ENCODE assay signal across 8 mouse cellular contexts in the genomic region with DNA sequence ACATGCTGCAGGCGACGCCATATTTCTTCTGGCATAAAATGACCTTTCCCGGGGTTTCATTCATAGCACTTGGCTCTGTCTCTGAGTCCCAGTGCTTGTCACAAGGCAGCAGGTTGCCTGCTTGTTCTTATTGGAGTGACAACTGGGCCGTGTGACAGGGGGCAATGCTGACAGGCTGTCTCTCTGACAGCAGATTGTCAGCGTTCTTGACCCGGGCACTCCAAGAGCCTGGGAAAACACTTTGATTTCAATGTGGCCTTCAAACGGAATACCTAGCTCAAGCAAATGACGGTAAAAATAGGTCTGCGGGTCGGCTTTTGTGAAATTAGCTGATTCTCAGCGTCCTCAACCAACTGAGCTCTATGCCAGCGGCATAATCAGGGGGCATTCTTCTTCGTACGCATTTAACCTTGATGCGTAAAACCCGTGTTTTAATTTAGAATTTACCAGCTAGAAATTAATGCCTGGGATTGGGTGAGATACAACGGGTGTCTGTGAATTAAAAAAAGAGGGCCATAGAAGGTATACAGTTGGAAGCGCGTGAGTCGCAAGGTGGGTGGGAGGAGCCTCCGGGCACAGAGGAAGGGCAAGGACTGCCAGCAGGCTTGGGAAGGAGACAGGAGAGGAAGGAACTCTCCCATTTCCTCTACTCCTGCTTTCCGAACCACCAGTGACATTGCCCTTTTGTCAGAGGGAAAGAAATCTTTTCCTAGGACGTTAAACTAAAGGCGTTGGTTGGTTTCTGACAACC. TPM values are rescaled to one million over a fixed set of nuclear protein-coding genes. Genes with fewer than 3 reads are reported as not detected.
A peak's percentile ranks its signal among the peaks of the same experiment; 100 is the strongest.
DNase-seq lines count a peak whose midpoint lies in the region; ATAC-seq and TF ChIP-seq lines count a peak whose summit lies in the region.

No protein-coding gene starts in this region.

- 43% methylated on average over 24 of the region's 24 CpGs for WGBS in lung, embryonic 16.5 days
- 50% methylated on average over 24 of the region's 24 CpGs for WGBS in lung, adult 2 months
- 42% methylated on average over 24 of the region's 24 CpGs for WGBS in forebrain, embryonic 13.5 days
- WGBS in neural tube, embryonic 13.5 days = 58% methylated on average over 24 of the region's 24 CpGs

- peak overlapping the region; percentile 38 for H3K4me2 ChIP-seq in lung, embryonic 16.5 days (ENCODE audit: low read depth, low read length)
- peak overlapping the region; percentile 44 for H3K4me2 ChIP-seq in forebrain, embryonic 13.5 days
- peak overlapping the region; percentile 39 for H3K4me2 ChIP-seq in neural tube, embryonic 13.5 days

- DNase-seq in lung, adult 2 months = no peak
- DNase-seq in kidney, adult 9 months = peak; percentile 34
- DNase-seq in frontal cortex, postnatal 36 days (ENCODE audit: low spot score in 2 of 2) = no peak
- no peak for DNase-seq in left cerebral cortex, adult 8-10 months (ENCODE audit: low spot score in 2 of 2)
- DNase-seq in adrenal gland, postnatal 10 days = no peak

- no peaks in the 10 kb centered on the region for H3K36me3 ChIP-seq in lung, embryonic 16.5 days (ENCODE audit: control insufficient read depth, insufficient read depth, low read length)
- H3K36me3 ChIP-seq in forebrain, embryonic 13.5 days (ENCODE audit: poor library complexity, severe bottlenecking) = no peaks in the 10 kb centered on the region
- no peaks in the 10 kb centered on the region for H3K36me3 ChIP-seq in neural tube, embryonic 13.5 days

- H3K4me1 ChIP-seq in lung, embryonic 16.5 days (replicated peaks; ENCODE audit: control insufficient read depth, insufficient read depth, low read length) = peaks cover 40% of the 10 kb centered on the region
- H3K4me1 ChIP-seq in lung, adult 2 months (ENCODE audit: control insufficient read depth, insufficient read depth, low read length) = peaks cover 14% of the 10 kb centered on the region
- H3K4me1 ChIP-seq in forebrain, embryonic 13.5 days = peaks cover 16% of the 10 kb centered on the region
- peaks cover 30% of the 10 kb centered on the region for H3K4me1 ChIP-seq in neural tube, embryonic 13.5 days (replicated peaks)

- peak overlapping the region; percentile 26 for H3K4me3 ChIP-seq in lung, embryonic 16.5 days (ENCODE audit: low read length)
- H3K4me3 ChIP-seq in lung, adult 2 months (replicated peaks; ENCODE audit: extremely low read depth, low read depth, low read length) = no peak overlapping the region
- peak overlapping the region; percentile 26 for H3K4me3 ChIP-seq in forebrain, embryonic 13.5 days
- H3K4me3 ChIP-seq in neural tube, embryonic 13.5 days = no peak overlapping the region

- peak; percentile 30; the same call in 1 of the 2 replicates for ATAC-seq in lung, embryonic 16.5 days (ENCODE audit: low read depth)
- peak; percentile 67 for ATAC-seq in forebrain, embryonic 13.5 days
- ATAC-seq in neural tube, embryonic 13.5 days (ENCODE audit: low read depth) = no peak; the same call in 1 of the 2 replicates

- no peak for TF ChIP-seq POLR2A in lung, adult 2 months (IDR thresholded peaks at IDR 0.05; ENCODE audit: borderline replicate concordance, extremely low read depth, low read depth, low read length)

- no peak for TF ChIP-seq CTCF in lung, adult 2 months (IDR thresholded peaks at IDR 0.05; ENCODE audit: insufficient read depth, low read length)

- H3K9ac ChIP-seq in lung, embryonic 16.5 days (ENCODE audit: low read length) = no peak overlapping the region
- peak overlapping the region; percentile 40; the same call in 1 of the 2 replicates for H3K9ac ChIP-seq in forebrain, embryonic 13.5 days
- no peak overlapping the region for H3K9ac ChIP-seq in neural tube, embryonic 13.5 days

- H3K27ac ChIP-seq in lung, embryonic 16.5 days (ENCODE audit: low read length) = 0 out of 2 replicates have a peak overlapping the region, but pooled peaks have one; percentile 2
- H3K27ac ChIP-seq in forebrain, embryonic 13.5 days = peak overlapping the region; percentile 7; the same call in 1 of the 2 replicates
- peak overlapping the region; percentile 56 for H3K27ac ChIP-seq in neural tube, embryonic 13.5 days (replicated peaks)

- H3K9me3 ChIP-seq in lung, embryonic 16.5 days (ENCODE audit: control insufficient read depth, low read length) = no peaks in the 10 kb centered on the region
- H3K9me3 ChIP-seq in forebrain, embryonic 13.5 days (replicated peaks) = no peaks in the 10 kb centered on the region
- H3K9me3 ChIP-seq in neural tube, embryonic 13.5 days = no peaks in the 10 kb centered on the region

- H3K27me3 ChIP-seq in lung, embryonic 16.5 days (ENCODE audit: control insufficient read depth, insufficient read depth, low read depth, low read length) = no peaks in the 10 kb centered on the region
- H3K27me3 ChIP-seq in forebrain, embryonic 13.5 days = no peaks in the 10 kb centered on the region
- no peaks in the 10 kb centered on the region for H3K27me3 ChIP-seq in neural tube, embryonic 13.5 days

RNA-seq across cellular contexts. Expression of a gene that starts 13.7 kb away (rescaled TPM):
- polyA plus RNA-seq in lung, embryonic 16.5 days (2015; fragmentation: Nextera tagmentation; extraction: Ambion mirVana) = 116 and 137 TPM in 2 replicates
- 32.7 and 54.1 TPM in 2 replicates for polyA plus RNA-seq in lung, adult 2 months (2012; rRNA removed)
- 18.1 and 23.2 TPM in 2 replicates for polyA plus RNA-seq in forebrain, embryonic 13.5 days (2015; fragmentation: Nextera tagmentation; extraction: Ambion mirVana)
- polyA plus RNA-seq in neural tube, embryonic 13.5 days (2015; fragmentation: Nextera tagmentation; extraction: Ambion mirVana) = 101 and 106 TPM in 2 replicates
- 10 to 100 TPM; 24.1 to 31.4 (median 25.1) TPM for total RNA-seq in left cerebral cortex, adult 8-10 months (2022)
- total RNA-seq in adrenal gland, postnatal 10 days (2021) = 10 to 100 TPM; 36.3 to 40.2 TPM

RNA-seq across cellular contexts. Expression of a gene that starts 46.8 kb away (rescaled TPM):
- 220 and 239 TPM in 2 replicates for polyA plus RNA-seq in lung, embryonic 16.5 days (2015; fragmentation: Nextera tagmentation; extraction: Ambion mirVana)
- polyA plus RNA-seq in lung, adult 2 months (2012; rRNA removed) = 10.8 and 20.7 TPM in 2 replicates
- 313 and 318 TPM in 2 replicates for polyA plus RNA-seq in forebrain, embryonic 13.5 days (2015; fragmentation: Nextera tagmentation; extraction: Ambion mirVana)
- 195 and 201 TPM in 2 replicates for polyA plus RNA-seq in neural tube, embryonic 13.5 days (2015; fragmentation: Nextera tagmentation; extraction: Ambion mirVana)
- 100 to 1,000 TPM; 212 to 237 (median 222) TPM for total RNA-seq in left cerebral cortex, adult 8-10 months (2022)
- 100 to 1,000 TPM; 130 to 141 TPM for total RNA-seq in adrenal gland, postnatal 10 days (2021)

Comparison
In these comparisons a context has a peak if more than half of its experiments do, and no peak if none do; other contexts are left out.
1. H3K4me3 ChIP-seq: peak in lung, embryonic 16.5 days (single experiment) and forebrain, embryonic 13.5 days (single experiment); none in lung, adult 2 months (single experiment) and neural tube, embryonic 13.5 days (single experiment).
2. H3K27ac ChIP-seq: peak in every context shown above with its lines; median percentile 56 in neural tube, embryonic 13.5 days; 7 in forebrain, embryonic 13.5 days; 2 in lung, embryonic 16.5 days.
3. Peak in every context shown above with its lines, with median percentiles within 50 percentile points of each other: H3K4me2 ChIP-seq.